Comparison of ENCODE assay signal across 8 mouse cellular contexts in genomic region chr10:40141016-40141851, GRCm38 (mm10). TPM values are rescaled to one million over a fixed set of nuclear protein-coding genes. Genes with fewer than 3 reads are reported as not detected.
DNase-seq lines count a peak whose midpoint lies in the region; ATAC-seq and TF ChIP-seq lines count a peak whose summit lies in the region.

No protein-coding gene starts in this region.

- no peaks in the 10 kb centered on the region for H3K27me3 ChIP-seq in cerebellum, adult 2 months (ENCODE audit: control insufficient read depth, insufficient read depth, low read length)
- H3K27me3 ChIP-seq in heart, adult 2 months (ENCODE audit: control insufficient read depth, insufficient read depth, low read length): no peaks in the 10 kb centered on the region
- no peaks in the 10 kb centered on the region for H3K27me3 ChIP-seq in intestine, postnatal 0 days (replicated peaks; ENCODE audit: control insufficient read depth, insufficient read depth, low read length)

- 24% methylated on average over 27 of the region's 27 CpGs for WGBS in cerebellum, adult 2 months
- 15% methylated on average over 27 of the region's 27 CpGs for WGBS in heart, adult 2 months
- 9% methylated on average over 27 of the region's 27 CpGs for WGBS in intestine, postnatal 0 days

- ATAC-seq in intestine, postnatal 0 days: peak; percentile 14

- DNase-seq in ovary, postnatal 36 days (ENCODE audit: low spot score): peak; percentile 5
- no peak for DNase-seq in ovary, postnatal 10 days (ENCODE audit: low spot score)
- DNase-seq in cerebellum, adult 2 months: peak in 1 of 2 experiments; percentile 44
- peak; percentile 49 to 54 for DNase-seq in heart, adult 2 months
- peak; percentile 12 for DNase-seq in mesoderm, embryonic 11.5 days (ENCODE audit: low read depth, low spot score)
- DNase-seq in thymus, postnatal 14 days: peak; percentile 41
- no peak for DNase-seq in left cerebral cortex, postnatal 14 days (ENCODE audit: low spot score in 2 of 2)

- peak overlapping the region; percentile 82 for H3K4me3 ChIP-seq in cerebellum, adult 2 months (replicated peaks; ENCODE audit: insufficient read depth, low read depth, low read length)
- H3K4me3 ChIP-seq in heart, adult 2 months: peak overlapping the region; percentile 56
- peak overlapping the region; percentile 75 for H3K4me3 ChIP-seq in intestine, postnatal 0 days (ENCODE audit: low read depth, low read length)

- TF ChIP-seq EP300 in heart, adult 2 months (IDR thresholded peaks at IDR 0.05; ENCODE audit: insufficient read depth, low read depth, low read length): 0 out of 2 replicates have a peak, but pooled peaks have one; percentile 2

- H3K79me2 ChIP-seq in heart, adult 2 months (replicated peaks; ENCODE audit: control insufficient read depth, insufficient read depth, low read length): no peaks in the 10 kb centered on the region

- intact Hi-C loops in heart, adult 2 months (cut with DNase I): loop anchor here (5.0 kb wide), 2 partner anchors 71 to 74 kb away; no protein-coding TSS in a partner anchor
- intact Hi-C loops in left cerebral cortex, postnatal 14 days (cut with DNase I): no loop called here

- H3K9me3 ChIP-seq in intestine, postnatal 0 days (ENCODE audit: control insufficient read depth): no peaks in the 10 kb centered on the region

- no peaks in the 10 kb centered on the region for H3K36me3 ChIP-seq in heart, adult 2 months (ENCODE audit: control insufficient read depth, insufficient read depth, low read length)
- no peaks in the 10 kb centered on the region for H3K36me3 ChIP-seq in intestine, postnatal 0 days (ENCODE audit: control insufficient read depth, insufficient read depth)

- TF ChIP-seq CTCF in cerebellum, adult 2 months (IDR thresholded peaks at IDR 0.05; ENCODE audit: borderline replicate concordance, insufficient read depth, low read depth, low read length): no peak
- no peak for TF ChIP-seq CTCF in heart, adult 2 months (IDR thresholded peaks at IDR 0.05)
- TF ChIP-seq CTCF in intestine, postnatal 0 days (IDR thresholded peaks at IDR 0.05; ENCODE audit: low read depth): no peak

- no peak for TF ChIP-seq POLR2A in cerebellum, adult 2 months (IDR thresholded peaks at IDR 0.05; ENCODE audit: borderline replicate concordance, insufficient read depth, low read length)
- 0 out of 2 replicates have a peak, but pooled peaks have one; percentile 10 for TF ChIP-seq POLR2A in heart, adult 2 months (IDR thresholded peaks at IDR 0.05; ENCODE audit: insufficient read depth, low read depth, low read length)

- H3K4me1 ChIP-seq in cerebellum, adult 2 months (ENCODE audit: control insufficient read depth, insufficient read depth, low read length): no peaks in the 10 kb centered on the region
- H3K4me1 ChIP-seq in heart, adult 2 months (ENCODE audit: control insufficient read depth, insufficient read depth, low read length): peaks cover 4% of the 10 kb centered on the region; the same call in 1 of the 2 replicates
- H3K4me1 ChIP-seq in intestine, postnatal 0 days (replicated peaks; ENCODE audit: control insufficient read depth, insufficient read depth, low read length): no peaks in the 10 kb centered on the region

- H3K4me2 ChIP-seq in intestine, postnatal 0 days (replicated peaks; ENCODE audit: low read depth): peak overlapping the region; percentile 97

- peak overlapping the region; percentile 76 for H3K9ac ChIP-seq in heart, adult 2 months (ENCODE audit: low read depth, low read length)
- peak overlapping the region; percentile 72 for H3K9ac ChIP-seq in intestine, postnatal 0 days (ENCODE audit: low read depth, low read length)

- H3K27ac ChIP-seq in cerebellum, adult 2 months (ENCODE audit: insufficient read depth, low read length): peak overlapping the region; percentile 18; the same call in 1 of the 2 replicates
- peak overlapping the region; percentile 82 for H3K27ac ChIP-seq in heart, adult 2 months
- H3K27ac ChIP-seq in intestine, postnatal 0 days (ENCODE audit: low read depth, low read length): peak overlapping the region; percentile 77; the same call in 1 of the 2 replicates

RNA-seq across cellular contexts. Expression of gene Slc16a10, which starts 0.8 kb away (rescaled TPM):
- 3.6 and 5.0 TPM in 2 replicates for polyA plus RNA-seq in cerebellum, adult 2 months (2012; rRNA removed)
- total RNA-seq in heart, adult 2 months (2021): 10 to 100 TPM; 21.0 to 21.9 TPM
- polyA plus RNA-seq in heart, adult 2 months (2012; rRNA removed): 15.3 and 28.3 TPM in 2 replicates
- polyA plus RNA-seq in intestine, postnatal 0 days (2015; fragmentation: Nextera tagmentation; extraction: Ambion mirVana): 57.5 and 59.5 TPM in 2 replicates
- 1 to 10 TPM; 2.7 to 3.9 TPM for total RNA-seq in left cerebral cortex, postnatal 14 days (2021)

Comparison
In these comparisons a context has a peak if more than half of its experiments do, and no peak if none do; other contexts are left out.
1. DNase-seq: peak in ovary, postnatal 36 days (single experiment), heart, adult 2 months (2 of 2), mesoderm, embryonic 11.5 days (single experiment) and thymus, postnatal 14 days (single experiment); none in ovary, postnatal 10 days (single experiment) and left cerebral cortex, postnatal 14 days (0 of 2).
2. H3K27ac ChIP-seq: peak in every context shown above with its lines; median percentile 82 in heart, adult 2 months; 77 in intestine, postnatal 0 days; 18 in cerebellum, adult 2 months.
3. Peak in every context shown above with its lines, with median percentiles within 50 percentile points of each other: H3K4me3 ChIP-seq.